Mouse (Mus musculus) stomach, postnatal 0 days (tissue): ENCODE results near the gene 1700125H20Rik. TPM values are rescaled to one million over a fixed set of nuclear protein-coding genes. Genes with fewer than 3 reads are reported as not detected.

Source experiments
- ATAC-seq: fragments of 200-750 bp; cut with Nextera tagmentation; 2 replicates; pipeline ENCODE4 v1.8.0; 2017; ENCODE audit not compliant: low FRiP score, low TSS enrichment
- DNase-seq: peaks from one replicate; pipeline ENCODE4 v3.0.0-alpha.2; 2016; ENCODE audit warnings: low spot score
- H3K27ac ChIP-seq: fragments of 300-500 bp; sonication (generic); replicated peaks from 2 replicates; pipeline ENCODE4 v1.5.1; 2014; ENCODE audit warnings: mild to moderate bottlenecking, control low read depth
- H3K27me3 ChIP-seq: fragments of 300-500 bp; sonication (generic); 2 replicates; pipeline ENCODE4 v1.6.1; 2014; ENCODE audit warnings: low read length; ENCODE audit not compliant: control insufficient read depth, insufficient read depth
- H3K36me3 ChIP-seq: fragments of 300-500 bp; sonication (generic); 2 replicates; pipeline ENCODE4 v1.6.1; 2014; ENCODE audit warnings: low read length, mixed read lengths; ENCODE audit not compliant: control insufficient read depth, insufficient read depth
- H3K4me1 ChIP-seq: fragments of 300-500 bp; sonication (generic); replicated peaks from 2 replicates; pipeline ENCODE4 v1.6.1; 2014; ENCODE audit warnings: antibody characterized with exemption; ENCODE audit not compliant: control insufficient read depth, insufficient read depth
- H3K4me2 ChIP-seq: fragments of 300-500 bp; sonication (generic); replicated peaks from 2 replicates; pipeline ENCODE4 v1.6.1; 2014; ENCODE audit warnings: low read depth, mild to moderate bottlenecking, control low read depth, moderate library complexity
- H3K4me3 ChIP-seq: fragments of 300-500 bp; sonication (generic); 2 replicates; pipeline ENCODE4 v1.5.1; 2014; ENCODE audit warnings: low read depth, low read length, control low read depth
- H3K9ac ChIP-seq: fragments of 300-500 bp; sonication (generic); 2 replicates; pipeline ENCODE4 v1.6.1; 2014; ENCODE audit warnings: mild to moderate bottlenecking, low read length, control low read depth, mixed read lengths
- H3K9me3 ChIP-seq: fragments of 300-500 bp; sonication (generic); 2 replicates; pipeline ENCODE4 v1.6.1; 2016; ENCODE audit warnings: low read length; ENCODE audit not compliant: control insufficient read depth
- CTCF ChIP-seq: IDR thresholded peaks from 2 replicates; pipeline ENCODE4 v1.5.1; 2016; ENCODE audit warnings: antibody characterized with exemption, low read depth, mild to moderate bottlenecking, moderate library complexity
- EP300 ChIP-seq: optimal IDR thresholded peaks from 2 replicates; pipeline ENCODE3; 2016; ENCODE audit warnings: antibody characterized with exemption
- WGBS: fragments of 180-500 bp; shearing (Covaris S2); extraction: QIAGEN DNeasy Blood & Tissue Kit; methylation state at CpG from one replicate; pipeline ENCODE4 v1.1.7; 2014; 5-methylcytosine and 5-hydroxymethylcytosine counted together
- polyA plus RNA-seq: library from polyadenylated mRNA; unstranded; fragments of >200 nt; fragmentation: Nextera tagmentation; extraction: Ambion mirVana; gene quantifications from 2 replicates; pipeline ENCODE4 v1.2.1, GENCODE M21; 2015

Gene 1700125H20Rik
- polyA plus RNA-seq, 1 experiment from 2014 or later: not detected

DNA sequence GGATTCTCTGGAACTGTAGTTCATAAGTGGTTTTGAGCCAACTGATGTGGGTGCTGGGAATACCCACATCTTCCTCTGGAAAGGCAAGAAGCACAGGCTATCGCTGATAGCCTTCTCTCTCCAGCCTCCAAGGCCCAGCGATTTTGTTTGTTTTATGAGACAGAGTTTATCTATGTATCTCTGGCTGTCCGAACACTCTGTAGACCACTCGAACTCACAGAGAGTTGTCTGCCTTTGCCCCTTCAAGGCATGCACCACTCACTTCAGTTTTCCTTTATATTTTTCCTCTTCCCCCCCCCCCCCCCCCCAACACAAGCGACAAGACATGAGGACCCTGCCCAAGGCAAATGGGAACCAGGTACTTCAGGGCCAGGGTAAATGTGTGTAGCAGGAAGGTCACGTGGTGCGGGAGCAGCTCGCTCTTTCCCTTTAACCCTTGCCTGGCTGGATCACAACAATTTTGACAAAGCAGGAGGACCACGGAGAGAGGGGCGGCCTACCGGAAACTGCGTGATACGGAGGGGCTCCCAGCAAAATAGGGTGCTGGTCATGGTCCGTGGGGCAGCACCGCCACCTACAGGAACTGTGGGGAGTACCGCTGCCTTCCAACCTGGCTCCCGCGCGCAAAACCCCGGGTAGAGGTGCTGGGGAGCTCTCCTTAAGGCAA is 12.5 kb downstream of the 1700125H20Rik start:
- Histone ChIP-seq H3K4me1 (no peaks in the 10 kb centered on the region), H3K9ac (peak overlapping the region; percentile 47), H3K27ac (no peak overlapping the region), H3K4me2 (peak overlapping the region; percentile 71), H3K27me3 (no peaks in the 10 kb centered on the region), H3K4me3 (peak overlapping the region; percentile 43), H3K9me3 (no peaks in the 10 kb centered on the region), H3K36me3 (no peaks in the 10 kb centered on the region)
- DNase-seq (peak; percentile 81), ATAC-seq (peak; percentile 85)
- TF ChIP-seq CTCF (peak; percentile 91), EP300 (no peak)
- 1% methylated on average over 20 of the region's 20 CpGs for WGBS

DNA sequence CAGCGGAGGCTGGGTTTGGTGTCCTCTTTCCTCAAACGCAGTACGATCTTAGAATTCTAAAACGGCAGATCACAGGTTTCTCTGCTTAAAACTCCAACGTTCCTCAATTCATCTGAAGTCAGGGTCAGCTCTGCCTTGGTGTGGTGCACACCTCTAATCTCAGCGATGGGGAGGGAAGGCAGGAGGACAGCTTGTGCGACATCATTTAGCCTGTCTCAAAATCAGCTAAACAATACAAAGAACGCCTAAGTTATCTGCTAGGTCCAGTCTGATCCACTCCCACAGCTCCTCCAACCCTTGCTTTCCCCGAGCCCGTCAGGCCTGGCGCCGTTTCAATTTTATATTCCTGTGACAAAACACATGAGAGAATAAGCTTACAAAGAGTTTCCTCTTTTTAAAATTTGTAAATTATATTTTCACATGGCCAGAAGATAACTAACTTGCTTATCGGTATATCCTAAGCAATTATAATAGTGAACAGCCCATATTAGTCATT is 13.1 kb downstream of the 1700125H20Rik start:
- H3K4me3 ChIP-seq: peak overlapping the region; percentile 43
- 17% methylated on average over 13 of the region's 13 CpGs for WGBS
- ATAC-seq: no peak
- H3K4me1 ChIP-seq: no peaks in the 10 kb centered on the region
- H3K36me3 ChIP-seq: no peaks in the 10 kb centered on the region
- no peak for DNase-seq
- H3K27ac ChIP-seq: no peak overlapping the region
- H3K27me3 ChIP-seq: no peaks in the 10 kb centered on the region
- H3K9me3 ChIP-seq: no peaks in the 10 kb centered on the region
- TF ChIP-seq EP300: no peak
- no peak for TF ChIP-seq CTCF
- peak overlapping the region; percentile 47 for H3K9ac ChIP-seq
- peak overlapping the region; percentile 71 for H3K4me2 ChIP-seq

DNA sequence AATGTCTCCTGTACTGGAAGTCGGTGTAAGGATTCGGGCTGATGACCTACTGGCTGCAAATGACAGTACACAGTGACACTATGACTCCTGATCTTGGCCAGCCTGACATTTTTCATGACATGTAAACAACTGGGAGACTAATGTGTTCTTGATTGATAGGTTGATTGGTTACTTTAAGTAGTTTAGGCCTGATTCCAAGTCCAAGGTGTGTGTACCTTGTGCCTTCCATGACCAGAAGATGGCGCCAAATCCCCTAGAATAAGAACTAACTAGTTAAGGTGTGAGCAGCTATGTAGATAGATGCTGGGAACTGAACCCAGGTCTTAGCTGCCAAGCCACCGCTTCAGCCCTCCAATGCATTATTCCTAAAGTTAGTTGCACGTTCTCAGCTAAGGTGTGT is 13.9 kb downstream of the 1700125H20Rik start:
- no peak for ATAC-seq
- peak; percentile 54 for DNase-seq
- Histone ChIP-seq H3K4me2 (no peak overlapping the region), H3K4me3 (no peak overlapping the region), H3K4me1 (no peaks in the 10 kb centered on the region), H3K9me3 (no peaks in the 10 kb centered on the region), H3K27ac (no peak overlapping the region), H3K36me3 (no peaks in the 10 kb centered on the region), H3K9ac (no peak overlapping the region), H3K27me3 (no peaks in the 10 kb centered on the region)
- TF ChIP-seq CTCF (peak; percentile 71), EP300 (no peak)
- whole genome bisulfite sequencing: 66% methylated on average over 5 of the region's 5 CpGs

DNA sequence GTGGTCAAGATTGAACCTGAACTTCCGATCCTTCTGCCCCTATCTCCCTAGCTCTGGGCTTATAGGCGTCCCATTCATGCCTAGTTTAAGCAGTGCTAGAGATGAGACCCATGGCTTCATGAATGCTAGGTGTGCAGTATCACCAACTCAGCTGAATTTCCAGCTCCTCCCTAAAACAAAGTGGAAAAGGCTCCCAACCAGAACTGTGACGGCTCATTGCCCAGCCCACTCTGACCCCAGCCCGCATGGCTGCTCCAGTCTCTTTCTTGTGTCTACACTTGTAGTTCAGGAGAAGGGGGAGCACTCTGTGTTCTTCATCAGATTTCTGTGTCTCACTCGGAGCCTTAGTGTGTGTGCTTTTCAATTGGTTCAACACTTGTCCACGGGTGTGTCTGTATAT is 14.6 kb downstream of the 1700125H20Rik start:
- no peaks in the 10 kb centered on the region for H3K9me3 ChIP-seq
- H3K27me3 ChIP-seq: no peaks in the 10 kb centered on the region
- H3K4me3 ChIP-seq: no peak overlapping the region
- 79% methylated on average over 6 of the region's 6 CpGs for WGBS
- H3K36me3 ChIP-seq: no peaks in the 10 kb centered on the region
- no peaks in the 10 kb centered on the region for H3K4me1 ChIP-seq
- no peak overlapping the region for H3K4me2 ChIP-seq
- no peak for ATAC-seq
- H3K9ac ChIP-seq: no peak overlapping the region
- DNase-seq: no peak
- TF ChIP-seq EP300: no peak
- TF ChIP-seq CTCF: no peak
- no peak overlapping the region for H3K27ac ChIP-seq

DNA sequence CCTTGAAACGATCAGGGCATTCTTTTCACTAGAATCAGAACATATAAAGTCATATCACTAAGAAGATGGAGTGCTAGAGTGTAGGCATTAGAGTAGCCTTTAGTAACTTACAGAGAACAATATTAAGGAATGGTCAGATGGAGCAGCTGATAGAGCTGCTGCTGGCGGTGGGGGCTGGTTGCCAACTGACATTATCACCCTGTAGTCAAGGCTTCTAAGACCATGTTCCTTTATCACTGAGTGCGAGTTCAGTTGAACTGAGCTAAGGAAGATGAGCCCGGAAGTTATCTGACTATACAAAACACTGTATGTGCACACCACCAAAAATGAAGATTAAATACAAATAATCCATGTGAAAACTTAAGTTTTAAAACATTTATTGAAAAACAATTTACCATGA is 18.9 kb downstream of the 1700125H20Rik start:
- no peak overlapping the region for H3K4me3 ChIP-seq
- H3K4me2 ChIP-seq: no peak overlapping the region
- no peaks in the 10 kb centered on the region for H3K27me3 ChIP-seq
- no peaks in the 10 kb centered on the region for H3K4me1 ChIP-seq
- DNase-seq (no peak), ATAC-seq (no peak)
- H3K9me3 ChIP-seq: no peaks in the 10 kb centered on the region
- H3K9ac ChIP-seq: no peak overlapping the region
- 91% methylated on average over 4 of the region's 4 CpGs for WGBS
- H3K36me3 ChIP-seq: peaks cover 11% of the 10 kb centered on the region
- no peak for TF ChIP-seq EP300
- TF ChIP-seq CTCF: no peak
- H3K27ac ChIP-seq: no peak overlapping the region

DNA sequence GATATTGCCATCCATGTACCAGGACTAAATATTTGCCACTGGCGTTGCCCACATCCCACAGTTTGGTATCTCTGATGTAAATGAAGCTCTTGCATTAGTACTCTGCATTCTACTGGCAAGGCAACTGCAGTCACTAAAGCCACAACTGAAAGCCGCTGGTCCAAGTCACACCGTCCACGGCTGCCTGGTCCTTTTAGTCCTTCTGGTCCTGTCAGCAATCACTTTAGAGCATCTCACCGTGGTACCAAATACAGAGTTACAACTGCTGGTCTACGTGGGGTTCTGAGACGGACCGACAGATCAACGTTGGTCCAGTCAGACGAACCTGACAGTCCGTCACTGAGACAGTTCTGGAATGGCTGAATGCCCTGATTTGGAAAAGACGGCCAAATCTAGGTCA is 20.5 kb downstream of the 1700125H20Rik start:
- H3K4me2 ChIP-seq: no peak overlapping the region
- H3K36me3 ChIP-seq: peaks cover 18% of the 10 kb centered on the region
- H3K4me1 ChIP-seq: no peaks in the 10 kb centered on the region
- WGBS: 95% methylated on average over 12 of the region's 12 CpGs
- no peaks in the 10 kb centered on the region for H3K27me3 ChIP-seq
- no peak overlapping the region for H3K4me3 ChIP-seq
- H3K9me3 ChIP-seq: no peaks in the 10 kb centered on the region
- no peak overlapping the region for H3K27ac ChIP-seq
- DNase-seq (no peak), ATAC-seq (no peak)
- no peak overlapping the region for H3K9ac ChIP-seq
- TF ChIP-seq EP300 (no peak), CTCF (no peak)
